Mouse (Mus musculus) c-Kit-positive CD71-positive TER-119-negative erythroid progenitor cells, embryonic 14.5 days (primary cell): Measurements from ENCODE around the gene Slc19a1.

Experiments
- DNase-seq: peaks from one replicate; pipeline ENCODE4 v3.0.0-alpha.2; 2013; ENCODE audit warnings: low read depth

The Slc19a1 gene

DNA sequence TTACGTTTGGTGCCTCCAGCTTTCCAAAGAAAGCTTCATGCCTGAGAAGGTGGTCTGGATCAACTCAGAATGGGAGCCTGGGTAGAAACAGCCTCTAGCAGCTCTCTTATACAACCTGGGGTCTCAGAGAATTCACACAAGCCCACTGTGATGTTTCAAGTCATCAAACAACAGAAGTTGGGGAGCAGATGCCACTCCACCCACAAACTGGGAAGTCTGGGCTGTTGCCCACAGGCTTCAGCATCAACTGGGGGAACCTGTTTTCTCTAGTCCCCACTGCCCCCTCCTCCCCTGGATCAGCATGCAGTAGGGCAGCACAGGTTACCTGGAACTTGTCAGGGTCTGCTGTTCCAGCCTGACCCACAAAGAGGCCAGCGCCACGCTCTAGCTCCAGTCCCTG, 63.6 kb downstream of the Slc19a1 start:
- no peak for DNase-seq

DNA sequence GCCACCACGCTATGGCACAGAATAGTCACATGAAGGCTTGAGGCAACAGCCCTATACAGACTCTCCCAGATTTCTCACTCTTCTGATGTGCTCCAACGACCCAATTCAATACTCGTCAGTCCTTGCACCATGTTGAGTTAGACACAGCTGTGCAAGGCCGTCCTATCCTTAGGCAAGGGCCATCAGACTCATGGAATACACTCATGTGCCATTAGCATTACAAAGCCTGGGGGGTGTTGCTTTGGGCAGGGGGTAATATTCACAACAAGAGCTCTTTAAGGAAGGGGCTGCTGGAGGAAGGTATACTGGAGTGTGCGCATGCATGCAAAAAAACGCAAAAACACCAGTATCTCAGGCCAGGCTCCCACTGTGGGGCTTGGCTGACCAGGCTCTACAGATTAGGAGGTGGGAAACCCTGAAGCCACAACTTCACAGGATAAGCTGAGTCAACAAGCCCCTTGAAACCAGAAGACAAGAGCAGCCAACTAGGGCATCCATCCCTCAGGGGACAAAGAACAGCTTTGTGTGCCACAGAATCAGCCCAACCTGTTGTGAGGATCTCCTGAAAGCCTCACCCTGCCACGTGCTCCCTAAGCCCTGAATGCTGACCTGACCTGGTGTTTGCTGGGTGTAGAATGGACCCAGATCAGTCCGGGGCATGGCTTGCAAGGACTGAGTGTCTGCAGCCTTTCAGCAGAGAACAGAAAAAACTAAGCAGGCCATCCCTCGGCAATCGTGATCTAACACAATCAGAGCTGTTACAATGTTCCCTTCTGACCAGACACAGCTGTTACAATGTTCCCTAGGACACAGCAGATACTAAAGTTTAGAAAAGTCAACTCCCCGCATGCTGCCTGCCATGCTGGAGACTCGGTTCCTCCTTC, 65.2 kb downstream of the Slc19a1 start:
- DNase-seq = no peak

DNA sequence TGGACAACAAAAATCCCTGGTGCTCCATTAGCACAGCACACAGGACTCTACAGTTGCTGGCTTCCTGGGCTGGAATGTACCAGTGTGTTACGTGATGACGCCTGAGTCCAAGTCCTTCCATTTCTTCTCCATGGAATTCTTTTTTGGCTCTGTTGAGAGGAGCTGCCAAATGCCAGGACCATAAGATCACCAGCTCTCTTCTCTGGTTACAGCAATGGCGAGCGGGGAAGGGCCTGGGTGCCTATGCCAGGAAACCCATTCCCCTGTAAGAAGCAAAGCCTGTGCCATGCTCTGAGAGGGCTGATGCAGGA, 65.8 kb downstream of the Slc19a1 start:
- DNase-seq = no peak

DNA sequence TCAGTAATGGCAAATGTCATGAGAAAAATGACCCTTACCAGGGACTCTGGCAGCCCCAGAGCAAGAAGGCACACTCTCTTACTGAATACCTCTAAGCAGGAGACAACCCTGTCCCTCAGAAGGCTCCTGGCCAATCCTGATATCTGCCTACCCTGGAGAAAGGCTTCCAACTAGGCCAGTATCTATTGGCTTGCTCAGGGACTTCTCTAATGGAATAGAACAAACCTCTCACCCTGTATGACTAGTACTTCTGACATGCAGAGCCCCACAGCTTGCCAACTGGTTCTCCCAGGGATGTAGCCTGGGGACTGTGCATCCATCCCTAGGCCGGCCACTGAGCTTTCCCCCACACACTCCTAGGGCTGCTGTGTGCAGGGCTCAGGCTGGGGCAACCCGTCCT, 66.6 kb downstream of the Slc19a1 start:
- no peak for DNase-seq

DNA sequence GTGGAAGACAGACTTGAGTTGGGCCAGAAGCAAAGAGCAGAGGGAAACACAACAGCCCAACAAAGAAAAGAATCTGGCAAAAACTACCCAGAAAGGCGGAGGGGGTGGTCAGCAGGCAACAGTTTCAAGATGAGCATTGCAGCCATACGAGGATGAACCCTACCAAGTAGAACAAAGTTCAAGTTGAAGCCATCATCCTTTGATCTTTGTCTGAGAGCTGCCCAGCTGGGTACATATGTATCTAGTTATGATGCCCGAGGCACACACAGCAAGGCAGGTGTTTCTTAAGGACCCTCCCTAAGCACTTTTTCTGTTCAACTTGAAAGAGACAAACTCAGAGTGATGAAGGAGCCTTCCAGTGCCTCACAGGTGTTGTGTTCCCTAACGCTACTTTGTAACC, 67.7 kb downstream of the Slc19a1 start:
- DNase-seq = no peak

DNA sequence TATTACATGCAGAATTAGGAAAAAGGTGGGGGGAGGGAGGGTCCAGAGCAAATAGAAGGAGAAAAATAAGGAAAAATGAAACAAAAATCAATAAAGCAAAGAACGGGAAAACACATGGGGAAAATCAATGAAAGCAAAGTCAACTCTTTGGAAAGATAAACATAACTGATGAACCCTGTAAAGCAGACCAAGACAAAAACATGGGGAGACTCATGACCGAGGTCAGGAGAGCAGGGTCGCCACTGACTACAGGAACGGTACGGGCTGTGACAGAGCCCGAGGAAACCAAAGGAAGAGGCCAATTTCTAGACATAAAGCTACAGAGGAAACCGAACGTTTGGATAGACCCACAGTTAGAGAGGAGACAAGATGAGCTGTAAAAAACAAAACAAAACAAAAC, 71.6 kb downstream of the Slc19a1 start:
- DNase-seq = no peak

DNA sequence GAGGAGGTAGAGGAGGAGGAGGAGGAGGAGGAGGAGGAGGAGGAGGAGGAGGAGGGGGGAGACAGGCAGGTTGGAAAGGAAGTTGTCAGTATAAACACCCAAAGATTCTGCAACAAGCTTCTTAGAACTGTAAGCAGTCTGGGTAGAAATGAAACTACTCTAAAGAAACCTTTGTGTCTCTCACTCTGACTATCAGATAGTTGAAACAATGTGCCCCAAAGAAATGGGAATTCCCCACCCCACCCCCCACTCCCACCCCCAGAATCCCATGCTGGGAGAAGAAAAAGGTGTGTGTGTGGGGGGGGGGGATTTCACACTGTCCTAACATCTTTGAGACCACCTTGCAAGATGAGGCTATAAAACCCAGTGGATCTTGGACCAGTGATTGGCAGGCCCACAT, 72.3 kb downstream of the Slc19a1 start:
- DNase-seq = no peak

DNA sequence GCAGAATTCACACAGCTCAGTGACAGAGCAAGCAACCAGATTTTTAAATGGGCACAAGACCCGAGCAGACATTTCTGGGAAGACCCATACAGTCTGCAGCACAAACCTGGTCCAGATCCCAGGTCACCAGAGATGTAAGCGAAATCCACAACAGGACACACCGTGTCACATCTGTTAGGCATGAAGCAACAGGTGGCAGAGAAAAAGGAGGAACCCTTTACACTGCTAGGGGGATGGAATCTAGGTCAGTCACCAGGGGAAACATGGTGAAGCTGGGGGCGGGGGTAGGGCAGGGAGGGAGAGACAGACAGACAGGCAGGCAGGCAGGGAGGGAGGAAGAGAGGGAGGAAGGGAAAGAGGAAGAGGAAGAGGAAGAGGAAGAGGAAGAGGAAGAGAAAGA, 76.1 kb downstream of the Slc19a1 start:
- DNase-seq = no peak

DNA sequence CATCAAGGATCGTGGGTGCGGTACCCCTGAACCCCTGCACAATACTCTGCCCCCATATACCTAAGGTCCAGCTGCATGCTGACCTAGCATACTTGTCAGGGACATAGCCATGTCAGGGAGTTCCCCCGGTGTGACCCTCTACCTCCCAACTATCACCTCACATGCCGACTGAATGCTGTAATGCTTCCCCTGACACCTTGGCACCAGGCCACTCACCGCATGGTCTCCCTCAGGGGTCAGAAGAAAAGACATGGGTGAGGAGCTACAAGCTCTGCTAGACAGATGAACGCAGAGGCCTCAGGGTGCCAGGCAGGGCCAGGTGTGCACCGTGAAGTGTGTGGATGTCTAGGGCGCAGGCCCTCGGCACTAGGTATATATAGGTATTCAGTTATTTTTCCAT, 78.0 kb downstream of the Slc19a1 start:
- no peak for DNase-seq
